Mouse (Mus musculus) C2C12 (cell line): ENCODE results near the gene Srsf5.

Source experiments
- CTCF ChIP-seq: IDR thresholded peaks from one replicate; pipeline ENCODE4 v1.5.1; 2011; ENCODE audit not compliant: control insufficient read depth, insufficient read depth, insufficient read length
- FOSL1 ChIP-seq: IDR thresholded peaks from one replicate; pipeline ENCODE4 v1.8.0; 2011; ENCODE audit warnings: mild to moderate bottlenecking, low read length; ENCODE audit not compliant: poor library complexity, insufficient read depth, severe bottlenecking
- MAX ChIP-seq: IDR thresholded peaks from one replicate; pipeline ENCODE4 v1.6.1; 2011; ENCODE audit warnings: mild to moderate bottlenecking, control low read depth
- MYOD1 ChIP-seq: IDR thresholded peaks from one replicate; pipeline ENCODE4 v1.6.1; 2011; ENCODE audit warnings: low read depth; ENCODE audit not compliant: control insufficient read depth, insufficient read length
- MYOG ChIP-seq: IDR thresholded peaks from one replicate; pipeline ENCODE4 v1.6.1; 2011; ENCODE audit not compliant: control insufficient read depth, insufficient read length; ENCODE audit errors: extremely low read depth

DNA sequence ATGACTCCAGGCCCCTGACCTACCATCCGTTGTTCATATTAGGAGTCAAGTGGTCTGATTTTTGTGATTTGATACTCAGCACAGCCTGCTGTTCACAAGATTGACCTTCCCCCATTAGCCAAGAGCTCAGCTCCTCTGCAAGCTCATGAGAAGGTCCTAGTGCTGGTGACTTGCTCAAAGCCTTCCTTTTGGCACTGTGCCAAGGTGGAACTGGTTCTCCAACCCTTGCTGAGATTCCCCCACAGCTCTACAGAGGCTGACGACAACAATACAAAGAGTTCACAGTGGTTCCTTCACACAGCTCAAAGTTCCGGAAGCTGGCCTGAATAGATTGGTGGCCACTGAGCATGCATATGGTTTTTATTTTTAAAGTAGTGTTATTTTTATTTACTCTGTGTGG, 21.1 kb upstream of the Srsf5 start:
- TF ChIP-seq MYOD1 (no peak), CTCF (no peak), MYOG (no peak), FOSL1 (no peak), MAX (no peak)
